Mouse (Mus musculus) embryonic facial prominence, embryonic 11.5 days (tissue): Measurements from ENCODE around the gene Rapgef4. TPM values are rescaled to one million over a fixed set of nuclear protein-coding genes. Genes with fewer than 3 reads are reported as not detected.

Experiments
- ATAC-seq: fragments of 200-750 bp; cut with Nextera tagmentation; replicated peaks from 2 replicates; pipeline ENCODE4 v1.8.0; 2017; ENCODE audit warnings: low read depth; ENCODE audit not compliant: insufficient number of reproducible peaks, low FRiP score, low TSS enrichment
- DNase-seq: peaks from one replicate; pipeline ENCODE4 v3.0.0-alpha.2; 2015; ENCODE audit warnings: low spot score
- H3K27ac ChIP-seq: fragments of 300-500 bp; sonication (generic); replicated peaks from 2 replicates; pipeline ENCODE4 v1.5.1; 2014; ENCODE audit warnings: mild to moderate bottlenecking, low read depth, low read length, control low read depth
- H3K27me3 ChIP-seq: fragments of 300-500 bp; sonication (generic); 2 replicates; pipeline ENCODE4 v1.6.1; 2014; ENCODE audit warnings: mild to moderate bottlenecking, low read length, moderate library complexity, mixed read lengths; ENCODE audit not compliant: control insufficient read depth, insufficient read depth
- H3K36me3 ChIP-seq: fragments of 300-500 bp; sonication (generic); replicated peaks from 2 replicates; pipeline ENCODE4 v1.6.1; 2014; ENCODE audit warnings: low read depth, mild to moderate bottlenecking, low read length, moderate library complexity, mixed read lengths; ENCODE audit not compliant: control insufficient read depth, insufficient read depth
- H3K4me1 ChIP-seq: fragments of 300-500 bp; sonication (generic); 2 replicates; pipeline ENCODE4 v1.6.1; 2014; ENCODE audit warnings: low read length, mixed read lengths; ENCODE audit not compliant: control insufficient read depth, insufficient read depth
- H3K4me2 ChIP-seq: fragments of 300-500 bp; sonication (generic); 2 replicates; pipeline ENCODE4 v1.6.1; 2014; ENCODE audit warnings: low read depth, mild to moderate bottlenecking, control low read depth, low read length, moderate library complexity
- H3K4me3 ChIP-seq: fragments of 300-500 bp; sonication (generic); 2 replicates; pipeline ENCODE4 v1.5.1; 2014; ENCODE audit warnings: low read depth, low read length, control low read depth
- H3K9ac ChIP-seq: fragments of 300-500 bp; sonication (generic); replicated peaks from 2 replicates; pipeline ENCODE4 v1.6.1; 2014; ENCODE audit warnings: mild to moderate bottlenecking, control low read depth, low read length
- H3K9me3 ChIP-seq: fragments of 300-500 bp; sonication (generic); replicated peaks from 2 replicates; pipeline ENCODE4 v1.6.1; 2016; ENCODE audit warnings: mild to moderate bottlenecking, low read length, inconsistent platforms, mixed read lengths; ENCODE audit not compliant: control insufficient read depth
- WGBS: fragments of 180-500 bp; shearing (Covaris S2); extraction: QIAGEN DNeasy Blood & Tissue Kit; methylation state at CpG from one replicate; pipeline ENCODE4 v1.1.7; 2014; 5-methylcytosine and 5-hydroxymethylcytosine counted together
- polyA plus RNA-seq: library from polyadenylated mRNA; unstranded; fragments of >200 nt; fragmentation: Nextera tagmentation; extraction: Ambion mirVana; gene quantifications from 2 replicates; pipeline ENCODE4 v1.2.1, GENCODE M21; 2014

The Rapgef4 gene
- polyA plus RNA-seq, 1 experiment from 2014 or later, result 3.6 TPM

- Histone ChIP-seq H3K4me1 (no peaks in the 10 kb centered on the region), H3K9me3 (no peaks in the 10 kb centered on the region), H3K4me3 (no peak overlapping the region), H3K4me2 (no peak overlapping the region), H3K27me3 (no peaks in the 10 kb centered on the region), H3K36me3 (no peaks in the 10 kb centered on the region), H3K27ac (no peak overlapping the region), H3K9ac (no peak overlapping the region)
- ATAC-seq (no peak), DNase-seq (no peak)
- WGBS, result 89% methylated on average over 10 of the region's 11 CpGs
Measured at GRCm38 (mm10) chr2:72288932-72289534, 308.0 kb downstream of the Rapgef4 start.

- ATAC-seq (no peak; the same call in 1 of the 2 replicates), DNase-seq (no peak)
- Histone ChIP-seq H3K27me3 (no peaks in the 10 kb centered on the region), H3K4me2 (no peak overlapping the region), H3K36me3 (no peaks in the 10 kb centered on the region), H3K4me3 (no peak overlapping the region), H3K9me3 (no peaks in the 10 kb centered on the region), H3K27ac (no peak overlapping the region), H3K9ac (no peak overlapping the region), H3K4me1 (no peaks in the 10 kb centered on the region)
- WGBS, result 91% methylated on average over 1 of the region's 1 CpGs
Measured at GRCm38 (mm10) chr2:72291103-72291502, 310.1 kb downstream of the Rapgef4 start.

- H3K9ac ChIP-seq, result no peak overlapping the region
- no peak overlapping the region for H3K4me2 ChIP-seq
- DNase-seq, result no peak
- no peaks in the 10 kb centered on the region for H3K27me3 ChIP-seq
- ATAC-seq, result no peak
- no peak overlapping the region for H3K27ac ChIP-seq
- H3K36me3 ChIP-seq, result no peaks in the 10 kb centered on the region
- H3K4me1 ChIP-seq, result no peaks in the 10 kb centered on the region
- no peaks in the 10 kb centered on the region for H3K9me3 ChIP-seq
- H3K4me3 ChIP-seq, result no peak overlapping the region
- 84% methylated on average over 8 of the region's 8 CpGs for WGBS
Measured at GRCm38 (mm10) chr2:72292573-72292972, 311.5 kb downstream of the Rapgef4 start.

- H3K27ac ChIP-seq, result no peak overlapping the region
- WGBS, result 42% methylated on average over 6 of the region's 6 CpGs
- H3K27me3 ChIP-seq, result no peaks in the 10 kb centered on the region
- no peaks in the 10 kb centered on the region for H3K36me3 ChIP-seq
- no peaks in the 10 kb centered on the region for H3K9me3 ChIP-seq
- no peaks in the 10 kb centered on the region for H3K4me1 ChIP-seq
- H3K4me3 ChIP-seq, result no peak overlapping the region
- H3K4me2 ChIP-seq, result no peak overlapping the region
- ATAC-seq (no peak), DNase-seq (peak; percentile 44)
- no peak overlapping the region for H3K9ac ChIP-seq
Measured at GRCm38 (mm10) chr2:72294994-72295393, 314.0 kb downstream of the Rapgef4 start.

- Histone ChIP-seq H3K9ac (no peak overlapping the region), H3K36me3 (no peaks in the 10 kb centered on the region), H3K4me2 (no peak overlapping the region), H3K4me3 (no peak overlapping the region), H3K27me3 (no peaks in the 10 kb centered on the region), H3K9me3 (no peaks in the 10 kb centered on the region), H3K27ac (no peak overlapping the region), H3K4me1 (no peaks in the 10 kb centered on the region)
- WGBS, result 77% methylated on average over 10 of the region's 10 CpGs
- no peak for ATAC-seq
- no peak for DNase-seq
Measured at GRCm38 (mm10) chr2:72296984-72297715, 316.1 kb downstream of the Rapgef4 start.

GRCm38 (mm10) chr2:72297716-72298082 lies 316.7 kb downstream of the Rapgef4 start:
- Histone ChIP-seq H3K4me1 (no peaks in the 10 kb centered on the region), H3K27ac (no peak overlapping the region), H3K36me3 (no peaks in the 10 kb centered on the region), H3K9ac (no peak overlapping the region), H3K4me2 (no peak overlapping the region), H3K27me3 (no peaks in the 10 kb centered on the region), H3K4me3 (no peak overlapping the region), H3K9me3 (no peaks in the 10 kb centered on the region)
- ATAC-seq, result no peak
- WGBS, result 57% methylated on average over 10 of the region's 10 CpGs
- no peak for DNase-seq

GRCm38 (mm10) chr2:72298406-72298805 lies 317.4 kb downstream of the Rapgef4 start:
- H3K27me3 ChIP-seq, result no peaks in the 10 kb centered on the region
- no peaks in the 10 kb centered on the region for H3K9me3 ChIP-seq
- H3K4me2 ChIP-seq, result no peak overlapping the region
- ATAC-seq (no peak), DNase-seq (peak; percentile 63)
- WGBS, result 72% methylated on average over 4 of the region's 4 CpGs
- H3K4me3 ChIP-seq, result no peak overlapping the region
- H3K9ac ChIP-seq, result no peak overlapping the region
- H3K4me1 ChIP-seq, result no peaks in the 10 kb centered on the region
- H3K36me3 ChIP-seq, result no peaks in the 10 kb centered on the region
- H3K27ac ChIP-seq, result no peak overlapping the region

GRCm38 (mm10) chr2:72301194-72301916 lies 320.3 kb downstream of the Rapgef4 start:
- WGBS, result 88% methylated on average over 9 of the region's 9 CpGs
- Histone ChIP-seq H3K4me1 (no peaks in the 10 kb centered on the region), H3K9me3 (no peaks in the 10 kb centered on the region), H3K4me2 (no peak overlapping the region), H3K9ac (no peak overlapping the region), H3K27ac (no peak overlapping the region), H3K36me3 (no peaks in the 10 kb centered on the region), H3K27me3 (no peaks in the 10 kb centered on the region), H3K4me3 (no peak overlapping the region)
- DNase-seq (no peak), ATAC-seq (no peak)
